Mouse (Mus musculus) small intestine, adult 2 months (tissue): ENCODE results near the gene Bmp6.

Experiments
- CTCF ChIP-seq: fragments of 200-500 bp; IDR thresholded peaks from 2 replicates; pipeline ENCODE4 v1.5.1; 2012; ENCODE audit warnings: low read depth, mild to moderate bottlenecking, control low read depth, inconsistent platforms, low read length, moderate library complexity, mixed read lengths; ENCODE audit not compliant: insufficient replicate concordance, insufficient read length; ENCODE audit errors: extremely low read depth
- POLR2A ChIP-seq: fragments of 200-500 bp; IDR thresholded peaks from 2 replicates; pipeline ENCODE4 v1.6.1; 2012; ENCODE audit warnings: low read depth, mild to moderate bottlenecking, control low read depth, inconsistent platforms, low read length, moderate library complexity

- TF ChIP-seq POLR2A, result no peak
- TF ChIP-seq CTCF, result no peak
Observed at GRCm38 (mm10) chr13:38523231-38523630, 178.3 kb downstream of the Bmp6 start.
